Mouse (Mus musculus) small intestine, adult 2 months (tissue): Measurements from ENCODE around the gene Ttc33.

Source experiments
- CTCF ChIP-seq: fragments of 200-500 bp; IDR thresholded peaks from 2 replicates; pipeline ENCODE4 v1.5.1; 2012; ENCODE audit warnings: low read depth, mild to moderate bottlenecking, control low read depth, inconsistent platforms, low read length, moderate library complexity, mixed read lengths; ENCODE audit not compliant: insufficient replicate concordance, insufficient read length; ENCODE audit errors: extremely low read depth
- POLR2A ChIP-seq: fragments of 200-500 bp; IDR thresholded peaks from 2 replicates; pipeline ENCODE4 v1.6.1; 2012; ENCODE audit warnings: low read depth, mild to moderate bottlenecking, control low read depth, inconsistent platforms, low read length, moderate library complexity

- TF ChIP-seq POLR2A (no peak), CTCF (no peak)
Measured at GRCm38 (mm10) chr15:5194446-5194845, 9.1 kb downstream of the Ttc33 start.
